Mouse (Mus musculus) gastrocnemius, postnatal 25 days (tissue): ENCODE data around the gene Cmbl. TPM values are rescaled to one million over a fixed set of nuclear protein-coding genes. Genes with fewer than 3 reads are reported as not detected.

ENCODE experiments used
- DNase-seq: peaks from one replicate; pipeline ENCODE4 v3.0.0; 2022
- total RNA-seq, 2 experiments: library from RNA; stranded (reverse); gene quantifications; 1 replicate in 1 of 2; 2 replicates in 1 of 2; pipeline ENCODE4 v1.2.3; 2021

Gene Cmbl
- total RNA-seq, 2 experiments from 2014 or later: 37.7 to 38.5 TPM

GRCm38 (mm10) chr15:31540513-31540802 lies 24.7 kb upstream of the Cmbl start:
- DNase-seq: no peak

GRCm38 (mm10) chr15:31542013-31542958 lies 22.9 kb upstream of the Cmbl start:
- no peak for DNase-seq

- no peak for DNase-seq
These were observed 21.9 kb upstream of the Cmbl start for GRCm38 (mm10) chr15:31543246-31543645.

- DNase-seq: no peak
These were observed 20.1 kb upstream of the Cmbl start for GRCm38 (mm10) chr15:31545058-31545457.

- no peak for DNase-seq
These were observed 18.9 kb upstream of the Cmbl start for GRCm38 (mm10) chr15:31546291-31546690.

- DNase-seq: no peak
These were observed 17.8 kb upstream of the Cmbl start for GRCm38 (mm10) chr15:31547421-31547820.

GRCm38 (mm10) chr15:31550381-31550780 lies 14.8 kb upstream of the Cmbl start:
- DNase-seq: no peak

GRCm38 (mm10) chr15:31554855-31555254 lies 10.3 kb upstream of the Cmbl start:
- no peak for DNase-seq

- DNase-seq: no peak
These were observed 3.8 kb upstream of the Cmbl start for GRCm38 (mm10) chr15:31561390-31561789.

- DNase-seq: no peak
These were observed 3.2 kb upstream of the Cmbl start for GRCm38 (mm10) chr15:31561976-31562375.

- DNase-seq: no peak
These were observed 2.3 kb upstream of the Cmbl start for GRCm38 (mm10) chr15:31562847-31563246.

- no peak for DNase-seq
These were observed 1.3 kb upstream of the Cmbl start for GRCm38 (mm10) chr15:31563577-31564546.

GRCm38 (mm10) chr15:31565786-31566185 lies 597 bp downstream of the Cmbl start:
- DNase-seq: no peak

GRCm38 (mm10) chr15:31567431-31567830 lies 2.2 kb downstream of the Cmbl start:
- DNase-seq: no peak

- DNase-seq: peak; percentile 53
These were observed 3.4 kb downstream of the Cmbl start for GRCm38 (mm10) chr15:31568581-31568996.

GRCm38 (mm10) chr15:31569325-31570022 lies 4.3 kb downstream of the Cmbl start:
- DNase-seq: peak; percentile 44

- no peak for DNase-seq
These were observed 5.8 kb downstream of the Cmbl start for GRCm38 (mm10) chr15:31570959-31571358.

- peak; percentile 37 for DNase-seq
These were observed 6.9 kb downstream of the Cmbl start for GRCm38 (mm10) chr15:31571906-31572722.

GRCm38 (mm10) chr15:31573287-31573686 lies 8.1 kb downstream of the Cmbl start:
- DNase-seq: no peak

GRCm38 (mm10) chr15:31573692-31574091 lies 8.5 kb downstream of the Cmbl start:
- no peak for DNase-seq

GRCm38 (mm10) chr15:31576076-31576475 lies 10.9 kb downstream of the Cmbl start:
- DNase-seq: no peak
